Mouse (Mus musculus) embryonic facial prominence, embryonic 15.5 days (tissue): ENCODE results near the gene Med21. TPM values are rescaled to one million over a fixed set of nuclear protein-coding genes. Genes with fewer than 3 reads are reported as not detected.

Source experiments
- ATAC-seq: fragments of 200-750 bp; cut with Nextera tagmentation; 2 replicates; pipeline ENCODE4 v1.8.0; 2017; ENCODE audit warnings: low read depth, moderate TSS enrichment; ENCODE audit not compliant: insufficient number of reproducible peaks, low FRiP score, low TSS enrichment
- H3K27ac ChIP-seq: fragments of 300-500 bp; sonication (generic); replicated peaks from 2 replicates; pipeline ENCODE4 v1.5.1; 2015; ENCODE audit warnings: mild to moderate bottlenecking, inconsistent platforms
- H3K27me3 ChIP-seq: fragments of 300-500 bp; sonication (generic); 2 replicates; pipeline ENCODE4 v1.6.1; 2015; ENCODE audit warnings: inconsistent platforms
- H3K36me3 ChIP-seq: fragments of 300-500 bp; sonication (generic); 2 replicates; pipeline ENCODE4 v1.6.1; 2015; ENCODE audit warnings: mild to moderate bottlenecking, inconsistent platforms
- H3K4me1 ChIP-seq: fragments of 300-500 bp; sonication (generic); 2 replicates; pipeline ENCODE4 v1.6.1; 2015; ENCODE audit warnings: inconsistent platforms
- H3K4me2 ChIP-seq: fragments of 300-500 bp; sonication (generic); replicated peaks from 2 replicates; pipeline ENCODE4 v1.6.1; 2015; ENCODE audit warnings: mild to moderate bottlenecking, inconsistent platforms
- H3K4me3 ChIP-seq: fragments of 300-500 bp; sonication (generic); replicated peaks from 2 replicates; pipeline ENCODE4 v1.5.1; 2015; ENCODE audit warnings: mild to moderate bottlenecking, inconsistent platforms
- H3K9ac ChIP-seq: fragments of 300-500 bp; sonication (generic); 2 replicates; pipeline ENCODE4 v1.6.1; 2015; ENCODE audit warnings: inconsistent platforms
- H3K9me3 ChIP-seq: fragments of 300-500 bp; sonication (generic); replicated peaks from 2 replicates; pipeline ENCODE4 v1.6.1; 2016; ENCODE audit warnings: inconsistent platforms
- whole genome bisulfite sequencing: fragments of 180-500 bp; shearing (Covaris S2); methylation state at CpG from one replicate; pipeline ENCODE4 v1.1.7; 2015; 5-methylcytosine and 5-hydroxymethylcytosine counted together
- polyA plus RNA-seq: library from polyadenylated mRNA; unstranded; fragments of >200 nt; fragmentation: Nextera tagmentation; extraction: Ambion mirVana; gene quantifications from 2 replicates; pipeline ENCODE4 v1.2.1, GENCODE M21; 2015

The Med21 gene
- polyA plus RNA-seq, 1 experiment from 2014 or later = 139 TPM

DNA sequence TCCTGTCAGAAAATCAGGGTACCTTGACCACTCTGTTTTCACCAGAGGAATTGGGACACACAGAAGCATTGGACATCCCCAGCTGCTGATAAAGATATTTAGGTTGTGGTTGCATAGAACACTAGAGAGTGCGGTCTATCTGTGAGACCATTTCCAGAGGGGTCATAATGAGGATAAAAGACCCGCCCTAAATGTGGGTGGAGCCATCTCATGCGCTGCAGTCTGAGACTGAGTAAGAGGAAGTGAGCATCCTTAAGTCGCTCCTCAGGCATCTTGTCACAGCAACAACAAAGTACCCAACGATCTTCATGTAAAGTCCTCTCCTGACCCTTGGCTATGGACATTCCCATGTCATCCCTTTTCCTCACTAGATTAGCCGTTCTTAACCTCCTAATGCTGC lies 24.5 kb downstream of the Med21 start:
- H3K9me3 ChIP-seq = no peaks in the 10 kb centered on the region
- no peaks in the 10 kb centered on the region for H3K27me3 ChIP-seq
- no peak overlapping the region for H3K4me3 ChIP-seq
- H3K4me2 ChIP-seq = no peak overlapping the region
- ATAC-seq = no peak
- no peak overlapping the region for H3K27ac ChIP-seq
- H3K9ac ChIP-seq = no peak overlapping the region
- WGBS = 80% methylated on average over 6 of the region's 6 CpGs
- no peaks in the 10 kb centered on the region for H3K36me3 ChIP-seq
- H3K4me1 ChIP-seq = no peaks in the 10 kb centered on the region

DNA sequence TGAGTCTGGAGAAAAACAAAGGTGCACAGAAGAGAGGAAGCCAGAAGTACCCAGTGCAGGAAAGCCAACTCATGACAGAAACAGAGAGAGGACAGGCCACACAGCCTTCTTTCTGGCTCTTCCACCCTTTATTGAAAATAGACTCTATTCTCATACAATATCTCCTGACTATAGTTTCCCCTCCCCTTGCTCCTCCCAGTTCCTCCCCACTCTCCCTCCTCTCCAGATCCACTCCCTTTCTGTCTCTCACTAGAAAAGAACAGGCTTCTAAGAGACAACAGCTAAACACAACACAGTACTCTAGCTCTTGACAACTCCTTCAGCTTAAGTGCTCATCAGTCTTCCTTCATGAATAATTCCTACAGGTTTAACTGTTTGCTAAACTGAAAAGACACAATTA lies 26.3 kb downstream of the Med21 start:
- no peak overlapping the region for H3K9ac ChIP-seq
- no peaks in the 10 kb centered on the region for H3K27me3 ChIP-seq
- no peak overlapping the region for H3K4me2 ChIP-seq
- H3K4me3 ChIP-seq = no peak overlapping the region
- no peaks in the 10 kb centered on the region for H3K4me1 ChIP-seq
- H3K9me3 ChIP-seq = no peaks in the 10 kb centered on the region
- no peak overlapping the region for H3K27ac ChIP-seq
- no peaks in the 10 kb centered on the region for H3K36me3 ChIP-seq
- no peak for ATAC-seq

DNA sequence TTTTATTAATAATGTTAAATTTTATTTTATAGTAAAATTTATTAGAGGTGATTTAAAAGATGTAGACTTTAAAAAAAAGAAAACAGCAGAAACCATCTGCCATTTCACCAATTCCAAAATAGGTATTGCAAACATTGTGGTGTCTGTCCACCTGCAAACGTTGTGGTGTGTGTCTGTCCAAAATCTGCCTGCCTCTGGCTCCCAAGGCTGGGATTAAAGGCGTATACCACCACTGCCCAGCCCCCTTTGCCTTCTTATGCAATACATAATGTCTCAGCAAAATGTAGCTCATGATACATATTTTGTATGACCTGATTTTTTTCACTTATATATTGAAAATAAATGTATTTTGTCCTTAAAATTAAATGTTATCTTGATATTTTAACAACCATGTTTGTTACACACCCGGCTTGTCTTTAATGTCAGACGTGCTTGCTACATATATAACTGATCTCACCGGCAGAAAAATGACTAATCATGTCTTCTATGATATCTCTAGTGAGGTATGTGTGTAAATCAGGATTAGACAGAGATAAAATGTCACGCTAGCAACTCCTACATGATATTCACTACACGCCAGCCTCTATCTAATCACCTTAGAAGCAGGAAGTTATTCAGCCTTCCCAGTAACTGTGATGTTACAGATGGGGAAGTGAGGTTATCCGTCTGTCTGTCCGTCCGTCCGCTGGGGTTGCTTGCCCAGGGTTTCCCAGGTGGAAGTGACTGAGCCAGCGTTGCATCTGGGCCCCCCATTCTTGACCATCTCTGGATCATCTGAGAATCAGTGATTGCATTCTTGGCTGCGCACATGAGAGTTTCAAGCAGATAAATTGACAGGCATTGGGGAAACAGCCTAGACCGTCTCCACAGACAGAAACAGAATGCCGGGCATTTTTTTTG lies 28.9 kb downstream of the Med21 start:
- H3K4me2 ChIP-seq = no peak overlapping the region
- H3K9me3 ChIP-seq = no peaks in the 10 kb centered on the region
- H3K27me3 ChIP-seq = no peaks in the 10 kb centered on the region
- H3K27ac ChIP-seq = no peak overlapping the region
- no peaks in the 10 kb centered on the region for H3K36me3 ChIP-seq
- 78% methylated on average over 15 of the region's 15 CpGs for WGBS
- no peak for ATAC-seq
- H3K4me3 ChIP-seq = no peak overlapping the region
- no peaks in the 10 kb centered on the region for H3K4me1 ChIP-seq
- H3K9ac ChIP-seq = no peak overlapping the region

DNA sequence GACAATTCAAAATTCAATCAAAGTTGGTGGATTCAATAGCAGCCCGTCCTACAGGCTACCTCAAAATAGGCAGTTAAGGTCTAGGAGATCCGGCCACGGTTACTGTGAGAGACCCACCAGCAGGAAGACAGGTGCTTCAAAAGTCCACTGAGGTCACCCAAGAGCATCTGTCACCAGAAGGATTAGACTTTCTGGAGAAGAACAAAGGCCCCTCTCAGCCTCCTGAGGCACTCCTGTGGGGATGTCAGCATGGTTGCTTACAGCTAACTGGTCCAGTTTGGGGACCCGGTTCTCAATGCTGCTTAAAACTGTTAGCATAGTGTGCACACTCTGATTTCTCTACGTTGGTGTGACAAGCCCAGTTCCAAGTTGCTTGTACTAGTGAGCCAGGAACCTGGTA lies 29.8 kb downstream of the Med21 start:
- WGBS = 63% methylated on average over 5 of the region's 5 CpGs
- no peak overlapping the region for H3K27ac ChIP-seq
- no peak for ATAC-seq
- no peaks in the 10 kb centered on the region for H3K36me3 ChIP-seq
- H3K9me3 ChIP-seq = no peaks in the 10 kb centered on the region
- no peak overlapping the region for H3K4me3 ChIP-seq
- H3K9ac ChIP-seq = no peak overlapping the region
- H3K4me2 ChIP-seq = no peak overlapping the region
- H3K4me1 ChIP-seq = no peaks in the 10 kb centered on the region
- H3K27me3 ChIP-seq = no peaks in the 10 kb centered on the region

DNA sequence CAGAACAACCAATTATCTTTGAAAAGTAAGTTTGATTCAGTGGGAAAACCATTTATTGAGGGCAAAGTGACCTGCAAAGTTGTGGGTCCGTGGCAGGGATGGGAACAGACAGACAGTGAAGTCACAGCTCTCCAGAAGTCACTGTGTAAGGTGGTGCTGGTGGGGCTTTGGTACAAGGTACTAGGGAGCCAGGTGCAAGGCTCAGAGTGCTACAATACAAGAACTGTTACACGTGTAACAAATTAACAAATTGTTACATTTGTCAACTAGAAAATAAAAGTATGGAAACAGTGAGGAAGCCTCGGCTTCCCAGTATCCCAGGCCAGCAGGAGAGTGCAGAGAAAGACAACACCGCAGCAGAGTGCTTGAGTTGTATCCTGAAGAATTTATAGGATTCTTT lies 31.3 kb downstream of the Med21 start:
- no peaks in the 10 kb centered on the region for H3K9me3 ChIP-seq
- no peaks in the 10 kb centered on the region for H3K27me3 ChIP-seq
- H3K9ac ChIP-seq = no peak overlapping the region
- no peak overlapping the region for H3K27ac ChIP-seq
- no peak overlapping the region for H3K4me3 ChIP-seq
- no peak overlapping the region for H3K4me2 ChIP-seq
- 74% methylated on average over 4 of the region's 4 CpGs for WGBS
- H3K4me1 ChIP-seq = no peaks in the 10 kb centered on the region
- ATAC-seq = no peak
- no peaks in the 10 kb centered on the region for H3K36me3 ChIP-seq

DNA sequence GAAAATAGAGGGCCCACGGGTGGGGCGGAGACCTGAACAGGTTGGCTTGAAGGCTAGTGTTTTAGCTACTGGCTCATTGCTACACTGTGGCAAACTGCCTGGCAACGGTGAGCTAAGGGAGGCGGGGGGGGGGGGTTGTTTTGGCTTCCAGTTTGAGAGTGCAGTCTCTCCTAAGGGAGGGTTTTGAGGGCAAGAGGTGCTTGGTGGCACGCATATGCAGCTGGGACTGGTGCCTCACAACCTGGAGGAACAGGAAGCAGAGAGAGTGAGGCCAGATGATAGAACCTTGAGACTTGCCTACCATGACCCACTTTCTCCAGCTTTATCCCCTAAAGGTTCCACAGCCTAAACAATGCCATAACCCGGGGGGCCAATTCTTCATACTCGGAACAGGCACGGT lies 32.1 kb downstream of the Med21 start:
- Histone ChIP-seq H3K9ac (no peak overlapping the region), H3K27ac (no peak overlapping the region), H3K9me3 (no peaks in the 10 kb centered on the region), H3K4me3 (no peak overlapping the region), H3K4me1 (no peaks in the 10 kb centered on the region), H3K36me3 (no peaks in the 10 kb centered on the region), H3K27me3 (no peaks in the 10 kb centered on the region), H3K4me2 (no peak overlapping the region)
- WGBS = 70% methylated on average over 8 of the region's 8 CpGs
- no peak for ATAC-seq

DNA sequence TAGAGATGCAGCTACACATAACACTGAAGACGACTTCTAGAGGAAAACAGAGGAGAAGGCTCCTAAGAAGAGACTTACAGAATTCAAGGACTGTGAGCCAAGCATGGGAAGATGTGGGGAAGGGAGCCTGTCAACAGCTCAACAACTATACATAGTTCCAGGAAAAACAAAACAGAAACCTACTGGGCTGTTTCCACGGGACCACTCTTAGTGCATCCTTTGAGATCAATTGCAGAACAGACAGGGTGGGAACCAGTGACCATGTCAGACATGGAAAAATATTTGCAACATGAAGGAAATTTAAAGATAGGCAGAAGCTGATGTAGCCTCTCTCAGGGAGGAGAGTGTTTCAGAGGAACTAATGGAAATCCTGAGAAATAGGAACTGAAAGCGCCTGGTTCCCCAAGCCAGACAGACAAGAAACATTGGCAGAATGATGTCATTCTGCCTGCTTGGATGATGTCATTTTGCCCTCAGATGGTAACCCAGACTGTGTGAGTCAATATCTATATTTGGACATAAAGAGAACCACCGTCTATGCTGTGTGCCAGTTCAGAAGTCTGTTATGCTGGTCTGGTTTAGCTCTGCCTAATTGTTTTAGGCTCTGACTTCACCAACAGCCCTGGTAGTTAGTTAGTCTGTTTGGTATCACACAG lies 32.7 kb downstream of the Med21 start:
- no peaks in the 10 kb centered on the region for H3K36me3 ChIP-seq
- H3K27ac ChIP-seq = no peak overlapping the region
- ATAC-seq = no peak
- no peak overlapping the region for H3K4me3 ChIP-seq
- 54% methylated on average over 4 of the region's 4 CpGs for WGBS
- H3K9me3 ChIP-seq = no peaks in the 10 kb centered on the region
- no peak overlapping the region for H3K9ac ChIP-seq
- H3K4me2 ChIP-seq = no peak overlapping the region
- H3K27me3 ChIP-seq = no peaks in the 10 kb centered on the region
- H3K4me1 ChIP-seq = no peaks in the 10 kb centered on the region

DNA sequence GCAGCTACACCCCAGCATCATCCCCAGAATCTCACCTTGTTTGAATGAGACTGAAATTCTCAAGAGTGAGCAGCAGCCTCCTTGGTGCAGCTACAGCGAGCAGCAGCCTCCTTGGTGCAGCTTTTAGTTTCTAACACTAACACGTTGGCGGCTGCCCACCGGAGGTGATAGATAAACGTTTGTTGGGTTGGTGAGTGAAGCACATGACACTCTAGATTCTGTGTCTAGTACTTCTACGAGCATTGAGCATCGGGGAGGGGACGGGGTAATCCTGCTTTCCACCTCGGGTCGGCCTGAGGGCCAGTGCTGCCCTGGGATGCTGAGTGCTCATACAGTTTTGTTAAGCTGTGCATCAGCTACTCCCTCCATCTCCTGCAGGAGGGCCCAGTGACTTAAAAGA lies 34.6 kb downstream of the Med21 start:
- no peaks in the 10 kb centered on the region for H3K36me3 ChIP-seq
- no peaks in the 10 kb centered on the region for H3K27me3 ChIP-seq
- H3K9ac ChIP-seq = no peak overlapping the region
- no peak overlapping the region for H3K4me3 ChIP-seq
- H3K9me3 ChIP-seq = no peaks in the 10 kb centered on the region
- WGBS = 77% methylated on average over 10 of the region's 10 CpGs
- no peak for ATAC-seq
- H3K4me1 ChIP-seq = no peaks in the 10 kb centered on the region
- H3K4me2 ChIP-seq = no peak overlapping the region
- no peak overlapping the region for H3K27ac ChIP-seq

DNA sequence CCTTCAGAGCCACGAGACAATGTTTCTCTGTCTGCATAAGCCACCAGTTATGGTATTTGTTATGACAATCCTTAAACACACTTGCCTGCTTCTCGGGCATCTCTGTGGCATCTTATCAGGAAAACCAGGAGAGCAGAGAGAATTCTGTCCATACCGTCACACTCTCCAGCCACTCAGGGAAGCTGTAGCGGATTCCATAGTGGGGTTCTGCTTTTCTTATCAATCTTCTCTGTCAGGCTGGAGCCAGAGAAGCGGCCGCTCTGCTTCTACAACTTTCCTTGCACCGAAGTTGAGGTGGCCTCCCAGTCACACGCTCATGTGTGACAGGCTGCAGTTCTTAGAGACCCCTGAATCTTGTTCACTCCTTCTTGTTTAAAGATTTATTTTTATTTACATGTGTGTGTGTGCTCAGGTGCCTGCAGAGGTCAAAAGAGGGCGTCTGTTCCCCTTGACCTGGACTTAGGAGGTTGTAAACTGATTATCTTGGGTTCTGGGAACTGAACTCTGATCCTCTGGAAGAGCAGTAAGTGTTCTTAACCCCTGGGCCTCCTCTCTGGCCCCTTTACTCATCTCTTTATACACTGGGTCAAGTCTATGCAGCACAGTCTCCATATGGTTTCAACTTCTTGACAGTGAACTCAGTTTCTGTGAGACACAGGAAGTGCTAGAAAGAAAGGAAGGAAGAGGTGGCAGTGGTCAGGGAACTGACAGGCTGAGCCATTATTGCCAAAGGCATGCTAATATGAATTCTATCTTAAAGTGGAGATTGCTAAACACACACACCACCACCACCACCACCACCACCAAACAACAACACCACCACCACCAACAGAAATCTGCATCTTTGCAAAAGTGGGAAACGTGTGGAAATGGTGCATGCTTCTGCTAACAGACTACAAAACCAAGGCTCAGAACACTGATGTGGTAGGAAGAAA lies 36.1 kb downstream of the Med21 start:
- no peaks in the 10 kb centered on the region for H3K27me3 ChIP-seq
- no peaks in the 10 kb centered on the region for H3K36me3 ChIP-seq
- no peaks in the 10 kb centered on the region for H3K9me3 ChIP-seq
- H3K9ac ChIP-seq = no peak overlapping the region
- H3K4me1 ChIP-seq = no peaks in the 10 kb centered on the region
- no peak for ATAC-seq
- no peak overlapping the region for H3K4me3 ChIP-seq
- H3K27ac ChIP-seq = no peak overlapping the region
- 79% methylated on average over 10 of the region's 10 CpGs for WGBS
- no peak overlapping the region for H3K4me2 ChIP-seq

DNA sequence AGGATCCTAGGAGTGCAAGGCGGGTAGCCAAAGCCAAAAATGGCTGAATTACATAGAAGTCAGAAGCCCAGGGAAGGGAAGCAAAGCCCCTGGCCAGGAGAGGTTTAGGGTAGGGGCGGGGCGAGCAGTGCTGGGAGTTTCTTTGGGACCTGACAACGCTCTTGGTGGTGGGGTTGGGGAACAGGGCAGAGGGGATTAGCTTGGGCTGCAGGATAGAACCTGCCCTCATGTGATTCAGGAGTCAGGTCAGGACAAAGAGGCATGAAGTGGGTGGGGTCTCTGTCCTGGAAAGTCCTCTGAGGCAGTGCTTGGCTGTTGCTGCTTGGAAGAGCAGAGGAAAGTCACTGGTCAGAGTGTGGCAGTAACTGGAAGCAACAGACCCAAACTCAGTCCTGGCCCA lies 41.5 kb downstream of the Med21 start:
- Histone ChIP-seq H3K9ac (no peak overlapping the region), H3K36me3 (no peaks in the 10 kb centered on the region), H3K4me2 (no peak overlapping the region), H3K4me1 (no peaks in the 10 kb centered on the region), H3K27ac (no peak overlapping the region), H3K27me3 (no peaks in the 10 kb centered on the region), H3K4me3 (no peak overlapping the region), H3K9me3 (no peaks in the 10 kb centered on the region)
- WGBS = 72% methylated on average over 4 of the region's 4 CpGs
- ATAC-seq = no peak

DNA sequence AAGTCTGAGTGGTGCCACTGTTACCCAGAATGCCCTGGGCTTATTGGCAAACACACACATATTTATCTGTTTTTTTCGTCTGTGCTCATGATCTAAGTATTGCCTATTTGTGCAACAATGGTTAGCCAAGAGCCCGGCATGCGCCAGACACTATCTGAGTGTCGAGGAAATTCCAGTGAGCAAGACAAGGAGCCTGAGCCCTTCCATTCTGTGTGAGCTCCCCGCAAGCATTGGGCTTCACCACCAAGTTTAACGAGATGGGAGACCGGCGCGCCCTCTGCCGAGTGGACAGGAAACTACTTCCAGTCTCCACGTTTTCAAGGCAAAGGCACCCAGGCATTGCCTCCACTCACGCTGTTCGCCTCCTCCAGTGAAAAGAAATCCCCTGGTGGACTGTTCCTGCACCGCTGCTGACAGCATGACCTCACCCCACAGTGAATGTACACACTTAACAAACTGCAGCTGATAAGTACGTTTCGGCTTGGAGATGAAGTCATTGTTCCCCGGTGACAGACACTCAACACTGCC lies 43.5 kb downstream of the Med21 start:
- WGBS = 72% methylated on average over 17 of the region's 17 CpGs
- H3K9ac ChIP-seq = no peak overlapping the region
- H3K4me3 ChIP-seq = no peak overlapping the region
- ATAC-seq = no peak
- H3K36me3 ChIP-seq = no peaks in the 10 kb centered on the region
- H3K27ac ChIP-seq = no peak overlapping the region
- no peaks in the 10 kb centered on the region for H3K27me3 ChIP-seq
- H3K9me3 ChIP-seq = no peaks in the 10 kb centered on the region
- no peak overlapping the region for H3K4me2 ChIP-seq
- H3K4me1 ChIP-seq = no peaks in the 10 kb centered on the region
